Mouse (Mus musculus) limb, embryonic 14.5 days (tissue): ENCODE measurements around the gene Cbfa2t2. TPM values are rescaled to one million over a fixed set of nuclear protein-coding genes. Genes with fewer than 3 reads are reported as not detected.

Experiments
- ATAC-seq: fragments of 200-750 bp; cut with Nextera tagmentation; 2 replicates; pipeline ENCODE4 v1.8.0; 2017; ENCODE audit warnings: low read depth, moderate number of reproducible peaks, moderate TSS enrichment; ENCODE audit not compliant: low FRiP score
- DNase-seq: peaks from one replicate; pipeline ENCODE4 v3.0.0-alpha.2; 2015; ENCODE audit warnings: low spot score
- H3K27ac ChIP-seq: fragments of 300-500 bp; sonication (generic); replicated peaks from 2 replicates; pipeline ENCODE4 v1.5.1; 2014; ENCODE audit warnings: low read depth, mild to moderate bottlenecking, low read length, moderate library complexity, mixed read lengths
- H3K27me3 ChIP-seq: fragments of 300-500 bp; sonication (generic); 2 replicates; pipeline ENCODE4 v1.6.1; 2014; ENCODE audit warnings: low read length, mixed read lengths; ENCODE audit not compliant: control insufficient read depth, insufficient read depth
- H3K36me3 ChIP-seq: fragments of 300-500 bp; sonication (generic); 2 replicates; pipeline ENCODE4 v1.6.1; 2014; ENCODE audit warnings: mild to moderate bottlenecking, low read length, moderate library complexity, mixed read lengths; ENCODE audit not compliant: control insufficient read depth, insufficient read depth
- H3K4me1 ChIP-seq: fragments of 300-500 bp; sonication (generic); 2 replicates; pipeline ENCODE4 v1.6.1; 2014; ENCODE audit warnings: antibody characterized with exemption, low read length, mixed read lengths; ENCODE audit not compliant: control insufficient read depth, insufficient read depth
- H3K4me2 ChIP-seq: fragments of 300-500 bp; sonication (generic); replicated peaks from 2 replicates; pipeline ENCODE4 v1.6.1; 2014; ENCODE audit warnings: low read depth, mild to moderate bottlenecking, low read length, moderate library complexity; ENCODE audit not compliant: severe bottlenecking
- H3K4me3 ChIP-seq: fragments of 300-500 bp; sonication (generic); replicated peaks from 2 replicates; pipeline ENCODE4 v1.5.1; 2014; ENCODE audit warnings: low read length
- H3K9ac ChIP-seq: fragments of 300-500 bp; sonication (generic); 2 replicates; pipeline ENCODE4 v1.6.1; 2014; ENCODE audit warnings: mild to moderate bottlenecking, low read depth, low read length, moderate library complexity; ENCODE audit not compliant: severe bottlenecking
- H3K9me3 ChIP-seq: fragments of 300-500 bp; sonication (generic); 2 replicates; pipeline ENCODE4 v1.6.1; 2016; ENCODE audit warnings: low read length; ENCODE audit not compliant: control insufficient read depth
- POLR2A ChIP-seq: fragments of 200-500 bp; IDR thresholded peaks from 2 replicates; pipeline ENCODE4 v1.8.0; 2012; ENCODE audit warnings: inconsistent platforms, mild to moderate bottlenecking, moderate library complexity, borderline replicate concordance; ENCODE audit not compliant: insufficient read depth, insufficient read length; ENCODE audit errors: extremely low read depth
- WGBS: fragments of 180-500 bp; shearing (Covaris S2); extraction: QIAGEN DNeasy Blood & Tissue Kit; methylation state at CpG from one replicate; pipeline ENCODE4 v1.1.7; 2014; 5-methylcytosine and 5-hydroxymethylcytosine counted together
- polyA plus RNA-seq, 2 experiments: library from polyadenylated mRNA; depleted of rRNA in 1 of 2; stranded (reverse) in 1 of 2; unstranded in 1 of 2; fragments of >200 nt; fragmentation: Nextera tagmentation in 1 of 2; extraction: Ambion mirVana in 1 of 2; gene quantifications; 2 replicates each; pipeline versions ENCODE4 v1.2.1 to v1.2.3; 2012 to 2014

Cbfa2t2 gene
- 26.4 and 36.0 TPM in 2 replicates for polyA plus RNA-seq (2012; rRNA removed)
- 35.7 and 40.0 TPM in 2 replicates for polyA plus RNA-seq (2014; fragmentation: Nextera tagmentation; extraction: Ambion mirVana)

- DNase-seq (no peak), ATAC-seq (peak; percentile 81)
- peak within 1 kb of the TSS; percentile 65 for H3K4me3 ChIP-seq
- H3K9me3 ChIP-seq = no peaks in the 10 kb centered on the region
- peaks cover 9% of the 10 kb centered on the region for H3K4me1 ChIP-seq
- H3K36me3 ChIP-seq = no peaks in the 10 kb centered on the region
- H3K27ac ChIP-seq = peak within 1 kb of the TSS; percentile 93
- under 1% methylated on average over 40 of the region's 70 CpGs for WGBS
- peak within 1 kb of the TSS; percentile 58 for H3K4me2 ChIP-seq
- TF ChIP-seq POLR2A = no peak
- peak within 1 kb of the TSS; percentile 89 for H3K9ac ChIP-seq
- no peaks in the 10 kb centered on the region for H3K27me3 ChIP-seq
These were observed at the start of gene Cbfa2t2 for GRCm38 (mm10) chr2:154436458-154437190. Gene Cbfa2t2 (plus strand): TSS chr2:154436481.

GRCm38 (mm10) chr2:154390180-154390964 lies 45.9 kb upstream of the Cbfa2t2 start:
- 70% methylated on average over 11 of the region's 11 CpGs for WGBS
- DNase-seq (peak; percentile 44), ATAC-seq (peak; percentile 37)
- Histone ChIP-seq H3K4me2 (no peak overlapping the region), H3K4me1 (no peaks in the 10 kb centered on the region), H3K9ac (no peak overlapping the region), H3K4me3 (no peak overlapping the region), H3K9me3 (no peaks in the 10 kb centered on the region), H3K27ac (0 out of 2 replicates have a peak overlapping the region, but pooled peaks have one; percentile 8), H3K36me3 (no peaks in the 10 kb centered on the region), H3K27me3 (no peaks in the 10 kb centered on the region)
- TF ChIP-seq POLR2A = no peak

- H3K4me2 ChIP-seq = no peak overlapping the region
- H3K4me1 ChIP-seq = no peaks in the 10 kb centered on the region
- WGBS = 74% methylated on average over 3 of the region's 3 CpGs
- H3K27ac ChIP-seq = no peak overlapping the region
- no peak for TF ChIP-seq POLR2A
- ATAC-seq (no peak), DNase-seq (no peak)
- H3K9ac ChIP-seq = no peak overlapping the region
- H3K4me3 ChIP-seq = no peak overlapping the region
- H3K36me3 ChIP-seq = no peaks in the 10 kb centered on the region
- no peaks in the 10 kb centered on the region for H3K9me3 ChIP-seq
- no peaks in the 10 kb centered on the region for H3K27me3 ChIP-seq
These were observed 41.7 kb upstream of the Cbfa2t2 start for GRCm38 (mm10) chr2:154394602-154395001.

- TF ChIP-seq POLR2A = no peak
- no peaks in the 10 kb centered on the region for H3K4me1 ChIP-seq
- H3K36me3 ChIP-seq = no peaks in the 10 kb centered on the region
- H3K27ac ChIP-seq = no peak overlapping the region
- 67% methylated on average over 2 of the region's 2 CpGs for WGBS
- H3K27me3 ChIP-seq = no peaks in the 10 kb centered on the region
- no peak for ATAC-seq
- H3K9me3 ChIP-seq = no peaks in the 10 kb centered on the region
- no peak overlapping the region for H3K9ac ChIP-seq
- no peak for DNase-seq
- no peak overlapping the region for H3K4me3 ChIP-seq
- H3K4me2 ChIP-seq = no peak overlapping the region
These were observed 39.8 kb upstream of the Cbfa2t2 start for GRCm38 (mm10) chr2:154396529-154396928.

- DNase-seq = no peak
- H3K27me3 ChIP-seq = no peaks in the 10 kb centered on the region
- peaks cover 8% of the 10 kb centered on the region for H3K4me1 ChIP-seq
- H3K9ac ChIP-seq = no peak overlapping the region
- H3K4me3 ChIP-seq = no peak overlapping the region
- no peaks in the 10 kb centered on the region for H3K9me3 ChIP-seq
- ATAC-seq = no peak
- no peak overlapping the region for H3K27ac ChIP-seq
- WGBS = 77% methylated on average over 7 of the region's 7 CpGs
- no peak overlapping the region for H3K4me2 ChIP-seq
- H3K36me3 ChIP-seq = no peaks in the 10 kb centered on the region
- no peak for TF ChIP-seq POLR2A
These were observed 38.0 kb upstream of the Cbfa2t2 start for GRCm38 (mm10) chr2:154398267-154398666.
